ENCODE assay signal across 8 mouse cellular contexts in genomic region chr15:28187472-28188360, GRCm38 (mm10). TPM values are rescaled to one million over a fixed set of nuclear protein-coding genes. Genes with fewer than 3 reads are reported as not detected.
DNase-seq lines count a peak whose midpoint lies in the region; ATAC-seq and TF ChIP-seq lines count a peak whose summit lies in the region.

No protein-coding gene starts in this region.

- H3K4me3 ChIP-seq in bone marrow, adult 2 months (replicated peaks; ENCODE audit: control insufficient read depth, low read depth, low read length), result no peak overlapping the region
- no peak overlapping the region for H3K4me3 ChIP-seq in embryonic facial prominence, embryonic 15.5 days (replicated peaks)
- H3K4me3 ChIP-seq in heart, embryonic 11.5 days (ENCODE audit: low read depth, low read length), result no peak overlapping the region
- no peak overlapping the region for H3K4me3 ChIP-seq in kidney, embryonic 16.5 days (ENCODE audit: low read length)
- no peak overlapping the region for H3K4me3 ChIP-seq in liver, embryonic 13.5 days (replicated peaks)
- H3K4me3 ChIP-seq in neural tube, embryonic 15.5 days (replicated peaks), result no peak overlapping the region

- no peaks in the 10 kb centered on the region for H3K9me3 ChIP-seq in embryonic facial prominence, embryonic 15.5 days (replicated peaks)
- no peaks in the 10 kb centered on the region for H3K9me3 ChIP-seq in heart, embryonic 11.5 days (replicated peaks; ENCODE audit: control insufficient read depth, low read length)
- no peaks in the 10 kb centered on the region for H3K9me3 ChIP-seq in kidney, embryonic 16.5 days (ENCODE audit: low read length)
- no peaks in the 10 kb centered on the region for H3K9me3 ChIP-seq in liver, embryonic 13.5 days (replicated peaks)
- no peaks in the 10 kb centered on the region for H3K9me3 ChIP-seq in neural tube, embryonic 15.5 days (replicated peaks)

- no peaks in the 10 kb centered on the region; the same call in 1 of the 2 replicates for H3K4me1 ChIP-seq in bone marrow, adult 2 months (ENCODE audit: control insufficient read depth, insufficient read depth, low read length)
- H3K4me1 ChIP-seq in embryonic facial prominence, embryonic 15.5 days, result 0 out of 2 replicates have a peak, but pooled peaks cover 3% of the 10 kb centered on the region
- no peaks in the 10 kb centered on the region for H3K4me1 ChIP-seq in heart, embryonic 11.5 days (ENCODE audit: control insufficient read depth, insufficient read depth, low read length)
- H3K4me1 ChIP-seq in kidney, embryonic 16.5 days (ENCODE audit: insufficient read depth, low read length), result no peaks in the 10 kb centered on the region
- H3K4me1 ChIP-seq in liver, embryonic 13.5 days (replicated peaks), result no peaks in the 10 kb centered on the region
- H3K4me1 ChIP-seq in neural tube, embryonic 15.5 days, result peaks cover 11% of the 10 kb centered on the region

- H3K27me3 ChIP-seq in embryonic facial prominence, embryonic 15.5 days, result no peaks in the 10 kb centered on the region
- H3K27me3 ChIP-seq in heart, embryonic 11.5 days (ENCODE audit: control insufficient read depth, insufficient read depth, low read length), result no peaks in the 10 kb centered on the region
- H3K27me3 ChIP-seq in kidney, embryonic 16.5 days (ENCODE audit: insufficient read depth, low read length), result no peaks in the 10 kb centered on the region
- no peaks in the 10 kb centered on the region for H3K27me3 ChIP-seq in liver, embryonic 13.5 days
- H3K27me3 ChIP-seq in neural tube, embryonic 15.5 days (replicated peaks), result peaks cover 35% of the 10 kb centered on the region

- WGBS in bone marrow, adult 2 months, result 28% methylated on average over 22 of the region's 22 CpGs
- 23% methylated on average over 22 of the region's 22 CpGs for WGBS in embryonic facial prominence, embryonic 15.5 days
- WGBS in heart, embryonic 11.5 days (ENCODE audit: insufficient replicate concordance), result 20% methylated on average over 22 of the region's 22 CpGs
- 22% methylated on average over 22 of the region's 22 CpGs for WGBS in kidney, embryonic 16.5 days
- WGBS in liver, embryonic 13.5 days (ENCODE audit: insufficient replicate concordance), result 16% methylated on average over 22 of the region's 22 CpGs
- WGBS in neural tube, embryonic 15.5 days, result 22% methylated on average over 22 of the region's 22 CpGs

- no peak overlapping the region for H3K9ac ChIP-seq in embryonic facial prominence, embryonic 15.5 days
- no peak overlapping the region for H3K9ac ChIP-seq in heart, embryonic 11.5 days (ENCODE audit: low read depth, low read length)
- H3K9ac ChIP-seq in kidney, embryonic 16.5 days (replicated peaks; ENCODE audit: low read length), result no peak overlapping the region
- no peak overlapping the region for H3K9ac ChIP-seq in liver, embryonic 13.5 days
- no peak overlapping the region; the same call in 1 of the 2 replicates for H3K9ac ChIP-seq in neural tube, embryonic 15.5 days (replicated peaks)

- ATAC-seq in embryonic facial prominence, embryonic 15.5 days (ENCODE audit: insufficient number of reproducible peaks, low FRiP score, low TSS enrichment, low read depth), result no peak
- no peak for ATAC-seq in heart, embryonic 11.5 days (replicated peaks; ENCODE audit: insufficient number of reproducible peaks, low FRiP score, low TSS enrichment)
- peak; percentile 61; the same call in 1 of the 2 replicates for ATAC-seq in kidney, embryonic 16.5 days (ENCODE audit: low FRiP score, low TSS enrichment)
- ATAC-seq in liver, embryonic 13.5 days (ENCODE audit: low read depth), result no peak
- peak; percentile 84 for ATAC-seq in neural tube, embryonic 15.5 days (ENCODE audit: low FRiP score)

- peak; percentile 77 for TF ChIP-seq CTCF in bone marrow, adult 2 months (IDR thresholded peaks at IDR 0.05; ENCODE audit: control insufficient read depth, insufficient read depth, low read length)

- TF ChIP-seq POLR2A in bone marrow, adult 2 months (IDR thresholded peaks at IDR 0.05; ENCODE audit: borderline replicate concordance, control insufficient read depth, low read depth, low read length), result no peak

- peak; percentile 81 to 83 for DNase-seq in B cell, adult 2 months
- DNase-seq in liver, embryonic 13.5 days, result peak; percentile 16
- peak; percentile 67 for DNase-seq in testis, postnatal 14 days (ENCODE audit: low spot score)

- H3K36me3 ChIP-seq in embryonic facial prominence, embryonic 15.5 days, result no peaks in the 10 kb centered on the region
- no peaks in the 10 kb centered on the region for H3K36me3 ChIP-seq in heart, embryonic 11.5 days (ENCODE audit: control insufficient read depth, insufficient read depth, low read length)
- H3K36me3 ChIP-seq in kidney, embryonic 16.5 days (ENCODE audit: insufficient read depth, low read length), result no peaks in the 10 kb centered on the region
- no peaks in the 10 kb centered on the region for H3K36me3 ChIP-seq in liver, embryonic 13.5 days
- no peaks in the 10 kb centered on the region for H3K36me3 ChIP-seq in neural tube, embryonic 15.5 days

- no peak overlapping the region for H3K27ac ChIP-seq in bone marrow, adult 2 months (ENCODE audit: control insufficient read depth, insufficient read depth, low read depth, low read length, poor library complexity)
- H3K27ac ChIP-seq in embryonic facial prominence, embryonic 15.5 days (replicated peaks), result no peak overlapping the region
- H3K27ac ChIP-seq in heart, embryonic 11.5 days (ENCODE audit: low read depth, low read length), result no peak overlapping the region
- H3K27ac ChIP-seq in kidney, embryonic 16.5 days (ENCODE audit: low read length), result no peak overlapping the region
- H3K27ac ChIP-seq in liver, embryonic 13.5 days, result no peak overlapping the region
- no peak overlapping the region for H3K27ac ChIP-seq in neural tube, embryonic 15.5 days (replicated peaks)

- 0 out of 2 replicates have a peak overlapping the region, but pooled peaks have one; percentile 21 for H3K4me2 ChIP-seq in embryonic facial prominence, embryonic 15.5 days (replicated peaks)
- H3K4me2 ChIP-seq in heart, embryonic 11.5 days, result peak overlapping the region; percentile 29; the same call in 1 of the 2 replicates
- H3K4me2 ChIP-seq in kidney, embryonic 16.5 days (replicated peaks; ENCODE audit: low read depth, low read length), result 0 out of 2 replicates have a peak overlapping the region, but pooled peaks have one; percentile 21
- H3K4me2 ChIP-seq in liver, embryonic 13.5 days, result no peak overlapping the region
- H3K4me2 ChIP-seq in neural tube, embryonic 15.5 days, result peak overlapping the region; percentile 49

RNA-seq across cellular contexts. Expression of gene Dnah5, which starts 15.8 kb away (rescaled TPM):
- polyA plus RNA-seq in bone marrow, adult 2 months (2011; ENCODE audit: insufficient read depth, insufficient read length, low replicate concordance, missing spikeins), result 0.05 and 0.35 TPM in 2 replicates
- 0.60 and 1.0 TPM in 2 replicates for polyA plus RNA-seq in embryonic facial prominence, embryonic 15.5 days (2015; fragmentation: Nextera tagmentation; extraction: Ambion mirVana)
- polyA plus RNA-seq in heart, embryonic 11.5 days (2014; fragmentation: Nextera tagmentation; extraction: Ambion mirVana), result 0.03 TPM in 2 replicates
- 0.05 and 0.07 TPM in 2 replicates for polyA plus RNA-seq in kidney, embryonic 16.5 days (2015; fragmentation: Nextera tagmentation; extraction: Ambion mirVana)
- under 0.01 TPM in 1 of 2 replicates, not detected in the other for polyA plus RNA-seq in liver, embryonic 13.5 days (2015; fragmentation: Nextera tagmentation; extraction: Ambion mirVana)
- polyA plus RNA-seq in neural tube, embryonic 15.5 days (2015; fragmentation: Nextera tagmentation; extraction: Ambion mirVana), result 0.14 and 0.18 TPM in 2 replicates

Comparison
In these comparisons a context has a peak if more than half of its experiments do, and no peak if none do; other contexts are left out.
1. DNase-seq: peak in every context shown above with its lines; median percentile 82 in B cell, adult 2 months; 67 in testis, postnatal 14 days; 16 in liver, embryonic 13.5 days.
2. ATAC-seq: peak in kidney, embryonic 16.5 days (single experiment) and neural tube, embryonic 15.5 days (single experiment); none in embryonic facial prominence, embryonic 15.5 days (single experiment), heart, embryonic 11.5 days (single experiment) and liver, embryonic 13.5 days (single experiment).